Mouse (Mus musculus): ENCODE results near the gene Auh.

Auh gene

GRCm38 (mm10) chr13:52832481-52833170, 96.9 kb downstream of the Auh start:
- no peak for DNase-seq

GRCm38 (mm10) chr13:52831037-52831757, 98.3 kb downstream of the Auh start:
- DNase-seq = no peak

- peak; percentile 64 for DNase-seq
These were observed 100.4 kb downstream of the Auh start for GRCm38 (mm10) chr13:52828946-52829523.

- no peak for DNase-seq
These were observed 101.3 kb downstream of the Auh start for GRCm38 (mm10) chr13:52828217-52828616.

GRCm38 (mm10) chr13:52826666-52827065, 102.8 kb downstream of the Auh start:
- DNase-seq = no peak

DNA sequence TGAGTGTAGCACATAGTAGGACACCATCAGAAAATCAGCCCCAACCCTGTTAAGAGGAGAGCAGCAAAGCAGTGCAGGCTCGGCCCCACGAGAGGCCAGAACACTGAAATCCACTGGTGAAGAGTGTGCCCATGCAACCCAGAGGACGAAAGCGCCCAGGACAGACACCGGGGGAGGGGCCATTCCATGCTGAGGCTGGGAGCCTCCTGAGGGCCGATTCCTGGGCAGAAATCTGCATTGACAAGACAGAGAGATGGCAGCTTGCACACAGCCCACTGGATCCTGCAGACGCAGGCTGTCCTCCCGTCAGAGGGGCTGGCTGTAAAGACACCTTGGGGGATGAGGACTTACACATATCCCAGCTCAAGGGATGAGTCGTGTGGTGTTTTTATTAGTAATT, 104.7 kb downstream of the Auh start:
- DNase-seq = no peak

GRCm38 (mm10) chr13:52822165-52823149, 107.0 kb downstream of the Auh start:
- peak; percentile 60 for DNase-seq

- DNase-seq = no peak
These were observed 107.9 kb downstream of the Auh start for GRCm38 (mm10) chr13:52821571-52821970.

DNA sequence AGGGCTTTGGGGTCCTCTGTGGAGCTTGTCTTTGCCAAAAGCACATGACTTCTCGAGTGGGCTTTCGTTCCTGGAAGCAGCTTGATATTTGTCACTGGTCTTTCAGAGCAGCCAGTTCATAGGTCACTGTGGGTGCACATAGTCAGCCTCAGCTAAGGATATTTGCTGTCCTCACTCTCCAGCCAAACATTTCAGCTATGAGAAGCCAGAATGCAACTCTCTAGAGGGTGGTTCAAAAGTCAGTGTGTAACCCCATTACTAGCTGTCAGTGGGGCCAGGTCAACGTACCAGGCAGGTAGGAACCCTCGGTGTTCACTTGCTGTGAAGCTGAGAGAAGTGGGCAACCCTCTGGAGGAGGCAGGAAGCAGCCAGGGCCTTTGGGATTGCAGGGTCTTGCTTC, 109.6 kb downstream of the Auh start:
- no peak for DNase-seq

- DNase-seq = no peak
These were observed 110.7 kb downstream of the Auh start for GRCm38 (mm10) chr13:52818760-52819159.

GRCm38 (mm10) chr13:52817991-52818491, 111.4 kb downstream of the Auh start:
- DNase-seq = no peak

- DNase-seq = no peak
These were observed 115.7 kb downstream of the Auh start for GRCm38 (mm10) chr13:52813750-52814149.

- DNase-seq = no peak
These were observed 116.6 kb downstream of the Auh start for GRCm38 (mm10) chr13:52812549-52813515.

DNA sequence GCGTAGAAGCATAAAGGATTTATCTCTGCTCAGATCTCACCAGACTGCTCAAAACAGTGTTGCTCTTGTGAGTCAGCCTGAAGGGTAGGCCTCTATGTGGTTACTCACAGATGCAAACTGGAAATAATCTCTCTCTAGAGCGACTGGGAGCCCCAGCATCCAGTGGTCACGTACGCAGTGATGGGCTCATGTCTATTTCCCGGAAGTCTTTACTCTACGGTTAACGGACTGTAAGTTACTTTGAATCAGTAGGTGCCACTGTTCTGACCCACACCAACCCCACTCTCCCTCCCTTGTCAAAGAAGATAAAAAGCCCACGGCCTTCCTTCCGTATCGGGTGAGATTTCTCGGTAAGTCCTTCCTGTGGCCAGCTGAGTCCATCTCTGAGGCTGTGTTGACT, 121.8 kb downstream of the Auh start:
- no peak for DNase-seq

DNA sequence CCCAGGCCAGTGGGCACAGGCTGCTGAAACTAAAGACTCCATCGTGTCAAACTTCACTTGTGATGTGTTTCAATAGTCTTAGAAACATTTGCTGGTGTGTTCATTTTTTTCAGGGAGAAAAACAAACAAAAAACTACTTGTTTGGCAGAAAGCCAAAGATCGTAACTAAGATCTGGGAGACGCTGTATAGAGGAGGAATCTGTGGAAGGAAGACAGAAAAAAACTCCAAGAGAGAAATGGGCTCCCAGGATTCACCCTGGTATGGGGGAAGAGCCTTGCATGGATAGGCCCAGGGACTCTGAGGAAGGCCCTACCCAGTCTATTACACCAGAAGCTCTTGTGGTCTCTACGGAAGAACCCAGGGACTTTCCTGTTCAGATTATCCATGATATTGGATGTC, 123.5 kb downstream of the Auh start:
- DNase-seq = no peak

DNA sequence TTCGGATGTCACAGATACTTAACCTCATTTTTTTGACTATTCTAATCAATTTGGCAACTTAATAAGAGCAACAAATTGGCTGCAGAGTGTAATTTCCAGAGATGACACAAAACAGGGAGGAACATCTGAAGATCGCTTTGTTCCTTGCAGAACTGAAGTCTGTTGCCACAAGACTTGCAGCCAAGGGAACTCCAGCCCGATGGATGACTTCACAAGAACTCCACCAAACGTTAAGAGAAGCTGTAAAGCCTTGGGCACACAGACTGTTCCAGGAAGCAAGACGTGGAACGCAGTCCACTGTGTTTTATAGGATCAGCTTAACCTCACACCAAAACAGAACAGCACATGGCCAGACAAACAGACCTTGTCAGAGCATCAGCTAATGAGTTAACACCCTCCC, 123.9 kb downstream of the Auh start:
- DNase-seq = peak; percentile 11

GRCm38 (mm10) chr13:52802482-52802881, 127.0 kb downstream of the Auh start:
- no peak for DNase-seq

- no peak for DNase-seq
These were observed 128.7 kb downstream of the Auh start for GRCm38 (mm10) chr13:52800687-52801341.

DNA sequence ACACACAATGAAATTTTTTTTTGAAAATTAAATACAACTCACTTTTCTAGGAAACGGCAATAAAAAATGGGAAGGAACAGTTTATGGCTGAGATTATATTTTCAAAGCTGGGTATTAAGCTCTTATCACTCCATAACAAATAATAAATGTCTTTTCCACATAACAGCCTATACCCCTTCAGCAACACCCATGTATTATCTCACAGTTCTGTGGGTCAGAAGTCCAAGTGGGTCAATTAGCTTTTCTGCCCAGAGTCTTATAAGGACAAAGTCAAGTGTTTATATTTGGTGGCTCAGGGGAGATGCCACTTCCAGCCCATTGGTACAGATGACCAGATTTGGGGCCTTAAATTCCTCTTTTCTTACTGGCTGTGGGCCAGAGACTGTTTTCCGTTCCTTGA, 129.4 kb downstream of the Auh start:
- no peak for DNase-seq

- no peak for DNase-seq
These were observed 135.2 kb downstream of the Auh start for GRCm38 (mm10) chr13:52794232-52794631.

- no peak for DNase-seq
These were observed 136.0 kb downstream of the Auh start for GRCm38 (mm10) chr13:52793434-52793989.
